Mouse (Mus musculus): ENCODE measurements around the gene Cnot11. TPM values are rescaled to one million over a fixed set of nuclear protein-coding genes. Genes with fewer than 3 reads are reported as not detected.
"Not testable (repeated sequence)": the region's sequence is repeated elsewhere in the genome, so short reads cannot be mapped to it uniquely, and the experiment has no call there.

Cnot11 gene
- polyA plus RNA-seq, 1 experiment from 2014 or later, result 23.6 TPM

DNA sequence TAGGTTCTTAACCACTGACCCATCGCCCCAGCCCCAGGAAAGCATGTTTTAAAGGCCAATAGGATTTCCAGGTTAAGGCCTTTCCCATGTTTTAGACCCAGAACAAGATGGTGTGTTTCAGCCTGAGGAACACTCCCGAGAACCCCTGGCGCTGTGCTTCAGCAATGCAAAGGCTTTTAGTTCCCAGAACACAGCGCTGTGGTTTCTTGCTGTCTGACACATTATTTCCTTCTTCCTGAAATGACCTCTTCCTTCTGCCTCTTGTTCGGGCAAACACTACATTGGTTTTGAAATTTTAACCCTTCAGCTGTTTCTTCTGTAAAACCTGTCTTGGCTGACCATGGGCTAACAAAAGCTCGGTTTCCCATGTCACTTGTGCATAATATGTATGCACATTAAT lies 44.3 kb downstream of the Cnot11 start:
- Histone ChIP-seq H3K9me3 (ENCODE audit: control insufficient read depth, low read length) (no peaks in the 10 kb centered on the region), H3K9ac (ENCODE audit: low read length) (no peak overlapping the region), H3K4me2 (ENCODE audit: low read length) (no peak overlapping the region), H3K27me3 (ENCODE audit: control insufficient read depth, insufficient read depth, low read length) (no peaks in the 10 kb centered on the region), H3K4me3 (ENCODE audit: control insufficient read depth in 1 of 2, insufficient read depth in 1 of 2, low read depth in 1 of 2, low read length in 2 of 2) (no peak overlapping the region), H3K4me1 (ENCODE audit: control insufficient read depth in 2 of 2, insufficient read depth in 2 of 2, low read length in 2 of 2) (peaks cover 3 to 17% of the 10 kb centered on the region in 2 experiments), H3K27ac (replicated peaks in 1 of 2; ENCODE audit: control insufficient read depth in 1 of 2, insufficient read depth in 1 of 2, low read depth in 2 of 2, low read length in 2 of 2) (no peak overlapping the region), H3K36me3 (ENCODE audit: control insufficient read depth, insufficient read depth, low read length) (no peaks in the 10 kb centered on the region)
- WGBS, result 70% methylated on average over 6 of the region's 6 CpGs
- ATAC-seq (ENCODE audit: insufficient number of reproducible peaks, insufficient read depth, low FRiP score, low read depth), result no peak

DNA sequence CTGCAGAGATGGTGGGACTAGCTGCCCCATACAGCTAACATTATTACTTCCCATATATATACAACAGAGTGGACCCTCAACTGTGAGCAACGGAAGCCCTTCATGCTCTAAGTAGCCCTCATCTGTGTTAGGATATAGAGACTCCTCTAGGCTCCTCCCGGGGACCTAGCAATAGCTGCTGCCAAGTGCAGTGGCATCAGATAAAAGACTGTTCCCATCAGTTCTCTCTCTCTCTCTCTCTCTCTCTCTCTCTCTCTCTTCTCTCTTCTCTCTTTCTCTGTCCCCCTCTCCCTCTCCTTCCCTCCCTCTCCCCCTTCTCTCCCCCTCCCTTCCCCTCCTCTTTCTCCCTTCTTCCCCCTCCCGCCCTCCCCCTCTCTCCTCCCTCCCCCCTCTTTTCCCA lies 46.4 kb downstream of the Cnot11 start:
- Histone ChIP-seq H3K9me3 (ENCODE audit: control insufficient read depth, low read length) (no peaks in the 10 kb centered on the region), H3K36me3 (ENCODE audit: control insufficient read depth, insufficient read depth, low read length) (no peaks in the 10 kb centered on the region), H3K27me3 (ENCODE audit: control insufficient read depth, insufficient read depth, low read length) (no peaks in the 10 kb centered on the region), H3K4me2 (ENCODE audit: low read length) (no peak overlapping the region), H3K27ac (replicated peaks in 1 of 2; ENCODE audit: control insufficient read depth in 1 of 2, insufficient read depth in 1 of 2, low read depth in 2 of 2, low read length in 2 of 2) (no peak overlapping the region), H3K4me3 (ENCODE audit: control insufficient read depth in 1 of 2, insufficient read depth in 1 of 2, low read depth in 1 of 2, low read length in 2 of 2) (no peak overlapping the region), H3K4me1 (ENCODE audit: control insufficient read depth in 2 of 2, insufficient read depth in 2 of 2, low read length in 2 of 2) (0 out of 4 replicates have a peak, but pooled peaks cover 0 to 5% of the 10 kb centered on the region in 2 experiments), H3K9ac (ENCODE audit: low read length) (no peak overlapping the region)
- 68% methylated on average over 2 of the region's 3 CpGs for WGBS
- ATAC-seq (ENCODE audit: insufficient number of reproducible peaks, insufficient read depth, low FRiP score, low read depth), result no peak

DNA sequence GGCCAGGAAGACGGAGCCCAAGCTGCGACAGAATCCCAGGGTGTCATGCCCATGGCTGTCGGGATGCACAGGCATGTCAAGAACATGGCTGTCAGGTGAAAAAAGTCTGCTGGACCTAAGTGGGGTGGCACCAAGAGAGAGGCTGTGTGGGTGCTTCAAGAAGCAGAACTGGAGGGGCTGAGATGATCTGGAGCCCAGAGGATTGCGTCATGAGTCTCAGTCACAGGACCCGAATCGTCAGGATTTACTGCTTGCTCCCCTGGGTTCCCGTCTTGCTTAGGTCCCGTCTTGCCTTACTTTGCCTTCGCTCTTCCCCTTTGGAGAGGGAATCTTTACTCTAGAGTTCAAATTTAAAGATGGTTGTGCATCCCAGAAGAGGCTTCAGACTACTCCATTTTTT lies 48.4 kb downstream of the Cnot11 start:
- 79% methylated on average over 9 of the region's 9 CpGs for WGBS
- ATAC-seq (ENCODE audit: insufficient number of reproducible peaks, insufficient read depth, low FRiP score, low read depth), result no peak
- Histone ChIP-seq H3K9me3 (ENCODE audit: control insufficient read depth, low read length) (no peaks in the 10 kb centered on the region), H3K4me1 (ENCODE audit: control insufficient read depth in 2 of 2, insufficient read depth in 2 of 2, low read length in 2 of 2) (no peaks in the 10 kb centered on the region), H3K9ac (ENCODE audit: low read length) (no peak overlapping the region), H3K4me2 (ENCODE audit: low read length) (no peak overlapping the region), H3K27me3 (ENCODE audit: control insufficient read depth, insufficient read depth, low read length) (no peaks in the 10 kb centered on the region), H3K4me3 (ENCODE audit: control insufficient read depth in 1 of 2, insufficient read depth in 1 of 2, low read depth in 1 of 2, low read length in 2 of 2) (no peak overlapping the region), H3K36me3 (ENCODE audit: control insufficient read depth, insufficient read depth, low read length) (no peaks in the 10 kb centered on the region), H3K27ac (replicated peaks in 1 of 2; ENCODE audit: control insufficient read depth in 1 of 2, insufficient read depth in 1 of 2, low read depth in 2 of 2, low read length in 2 of 2) (no peak overlapping the region)

DNA sequence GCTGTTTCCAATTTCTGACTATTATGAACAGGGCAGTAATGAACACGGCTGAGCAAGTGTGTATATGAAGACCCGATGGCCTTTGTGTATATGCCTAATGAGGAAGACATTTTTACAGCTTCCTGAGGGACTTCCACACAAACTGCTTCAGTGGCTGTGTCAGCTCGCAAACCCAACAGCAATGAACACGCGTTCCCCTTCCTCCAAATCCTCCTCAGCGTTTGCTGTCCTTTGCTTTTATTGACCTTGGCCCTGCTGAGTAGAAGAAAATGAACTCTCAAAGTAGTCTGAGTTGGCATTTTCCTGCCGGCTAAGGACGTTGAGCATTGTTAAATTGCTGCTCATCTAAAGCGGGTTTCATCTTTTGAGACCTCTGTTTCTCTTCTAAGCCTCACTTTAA lies 50.6 kb downstream of the Cnot11 start:
- Histone ChIP-seq H3K4me2 (ENCODE audit: low read length) (no peak overlapping the region), H3K4me3 (ENCODE audit: control insufficient read depth in 1 of 2, insufficient read depth in 1 of 2, low read depth in 1 of 2, low read length in 2 of 2) (no peak overlapping the region), H3K27ac (replicated peaks in 1 of 2; ENCODE audit: control insufficient read depth in 1 of 2, insufficient read depth in 1 of 2, low read depth in 2 of 2, low read length in 2 of 2) (no peak overlapping the region), H3K4me1 (ENCODE audit: control insufficient read depth in 2 of 2, insufficient read depth in 2 of 2, low read length in 2 of 2) (no peaks in the 10 kb centered on the region), H3K27me3 (ENCODE audit: control insufficient read depth, insufficient read depth, low read length) (no peaks in the 10 kb centered on the region), H3K9me3 (ENCODE audit: control insufficient read depth, low read length) (no peaks in the 10 kb centered on the region), H3K36me3 (ENCODE audit: control insufficient read depth, insufficient read depth, low read length) (no peaks in the 10 kb centered on the region), H3K9ac (ENCODE audit: low read length) (no peak overlapping the region)
- 82% methylated on average over 9 of the region's 9 CpGs for WGBS
- no peak for ATAC-seq (ENCODE audit: insufficient number of reproducible peaks, insufficient read depth, low FRiP score, low read depth)

DNA sequence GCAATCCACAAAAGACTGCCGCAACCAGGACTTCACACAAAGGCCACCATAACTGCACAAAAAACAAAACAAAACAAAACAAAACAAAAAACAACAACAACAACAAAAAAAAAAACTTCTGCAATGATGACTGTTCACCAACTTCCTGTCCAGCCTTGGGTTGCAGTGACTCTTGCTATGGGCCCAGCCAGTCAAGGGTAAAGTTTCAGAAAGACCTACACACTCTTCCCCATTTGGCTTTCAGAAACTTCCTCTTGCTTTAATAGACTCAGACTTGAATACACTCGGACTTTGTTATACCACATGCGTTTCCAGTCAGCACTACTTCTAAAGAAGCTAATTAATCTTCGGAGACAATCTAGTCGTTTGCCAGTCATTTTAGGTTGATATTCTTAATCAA lies 55.4 kb downstream of the Cnot11 start:
- H3K4me3 ChIP-seq (ENCODE audit: control insufficient read depth in 1 of 2, insufficient read depth in 1 of 2, low read depth in 1 of 2, low read length in 2 of 2), result no peak overlapping the region
- H3K27ac ChIP-seq (replicated peaks in 1 of 2; ENCODE audit: control insufficient read depth in 1 of 2, insufficient read depth in 1 of 2, low read depth in 2 of 2, low read length in 2 of 2), result no peak overlapping the region
- no peak overlapping the region for H3K4me2 ChIP-seq (ENCODE audit: low read length)
- no peak overlapping the region for H3K9ac ChIP-seq (ENCODE audit: low read length)
- no peaks in the 10 kb centered on the region for H3K36me3 ChIP-seq (ENCODE audit: control insufficient read depth, insufficient read depth, low read length)
- H3K9me3 ChIP-seq (ENCODE audit: control insufficient read depth, low read length), result no peaks in the 10 kb centered on the region
- no peaks in the 10 kb centered on the region for H3K4me1 ChIP-seq (ENCODE audit: control insufficient read depth in 2 of 2, insufficient read depth in 2 of 2, low read length in 2 of 2)
- ATAC-seq (ENCODE audit: insufficient number of reproducible peaks, insufficient read depth, low FRiP score, low read depth), result no peak
- no peaks in the 10 kb centered on the region for H3K27me3 ChIP-seq (ENCODE audit: control insufficient read depth, insufficient read depth, low read length)
- WGBS, result 86% methylated on average over 5 of the region's 5 CpGs

DNA sequence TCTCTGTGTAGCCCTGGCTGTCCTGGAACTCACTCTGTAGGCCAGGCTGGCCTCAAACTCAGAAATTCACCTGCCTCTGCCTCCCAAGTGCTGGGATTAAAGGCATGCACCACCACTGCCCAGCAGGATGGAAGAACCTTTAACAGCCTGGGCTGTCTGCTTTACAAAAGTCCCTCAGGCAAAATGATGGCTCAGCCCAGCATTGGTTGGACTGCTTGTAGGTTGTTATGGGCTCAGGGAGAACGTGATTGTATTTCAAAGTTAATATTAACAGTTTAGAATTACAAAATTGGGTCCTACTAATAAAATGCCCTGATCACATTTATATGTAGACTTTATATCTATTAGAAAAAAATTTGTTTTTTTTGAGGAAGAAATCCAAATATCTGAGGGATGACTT lies 56.8 kb downstream of the Cnot11 start:
- not testable (repeated sequence) for H3K36me3 ChIP-seq (ENCODE audit: control insufficient read depth, insufficient read depth, low read length); ATAC-seq (ENCODE audit: insufficient number of reproducible peaks, insufficient read depth, low FRiP score, low read depth); H3K9ac ChIP-seq (ENCODE audit: low read length); H3K27me3 ChIP-seq (ENCODE audit: control insufficient read depth, insufficient read depth, low read length); H3K4me1 ChIP-seq (ENCODE audit: control insufficient read depth in 2 of 2, insufficient read depth in 2 of 2, low read length in 2 of 2); H3K4me2 ChIP-seq (ENCODE audit: low read length); H3K27ac ChIP-seq (replicated peaks in 1 of 2; ENCODE audit: control insufficient read depth in 1 of 2, insufficient read depth in 1 of 2, low read depth in 2 of 2, low read length in 2 of 2); H3K4me3 ChIP-seq (ENCODE audit: control insufficient read depth in 1 of 2, insufficient read depth in 1 of 2, low read depth in 1 of 2, low read length in 2 of 2); H3K9me3 ChIP-seq (ENCODE audit: control insufficient read depth, low read length)
- WGBS, result 61% methylated on average over 1 of the region's 1 CpGs

DNA sequence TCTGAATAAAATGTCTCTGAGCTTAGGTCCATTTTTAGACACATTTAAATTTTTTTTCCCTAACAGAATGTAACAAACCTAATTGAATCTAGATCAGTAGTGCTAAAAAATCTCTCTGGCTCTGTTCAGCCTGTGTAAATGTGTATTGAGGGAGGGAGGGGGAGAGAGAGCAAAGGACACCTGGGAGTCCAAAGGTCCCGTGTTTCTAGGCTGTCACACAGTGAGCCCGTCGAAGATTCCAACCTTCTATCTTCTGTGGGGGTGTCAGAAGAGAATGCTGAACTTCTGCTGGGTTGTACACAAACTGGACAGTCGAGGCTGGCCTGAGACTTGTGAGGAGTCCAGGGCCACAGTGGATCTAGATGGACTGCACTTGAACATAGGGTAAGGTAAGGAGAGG lies 57.3 kb downstream of the Cnot11 start:
- WGBS, result 78% methylated on average over 4 of the region's 4 CpGs

DNA sequence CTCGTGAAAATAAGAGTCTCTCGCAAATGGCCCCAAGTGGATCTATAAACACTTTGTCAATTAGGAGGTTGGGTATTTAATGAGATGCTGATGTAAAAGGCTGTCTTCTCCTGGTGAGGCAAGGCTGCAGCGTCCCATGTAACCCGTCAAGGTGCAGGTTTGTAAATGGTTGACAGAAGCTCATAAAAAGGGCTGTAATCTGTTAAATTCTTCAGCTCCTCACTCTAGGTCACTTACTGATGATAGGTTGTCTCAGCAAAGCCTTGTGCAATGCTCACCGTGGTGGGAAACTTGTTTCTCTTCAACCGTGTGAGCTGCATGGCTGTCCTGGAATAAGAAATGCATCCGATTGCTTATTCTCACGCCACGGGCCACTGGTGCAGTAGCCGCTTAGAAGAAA lies 59.0 kb downstream of the Cnot11 start:
- H3K4me3 ChIP-seq (ENCODE audit: control insufficient read depth in 1 of 2, insufficient read depth in 1 of 2, low read depth in 1 of 2, low read length in 2 of 2), result no peak overlapping the region
- H3K9me3 ChIP-seq (ENCODE audit: control insufficient read depth, low read length), result no peaks in the 10 kb centered on the region
- no peaks in the 10 kb centered on the region for H3K27me3 ChIP-seq (ENCODE audit: control insufficient read depth, insufficient read depth, low read length)
- ATAC-seq (ENCODE audit: insufficient number of reproducible peaks, insufficient read depth, low FRiP score, low read depth), result no peak
- no peak overlapping the region for H3K27ac ChIP-seq (replicated peaks in 1 of 2; ENCODE audit: control insufficient read depth in 1 of 2, insufficient read depth in 1 of 2, low read depth in 2 of 2, low read length in 2 of 2)
- H3K9ac ChIP-seq (ENCODE audit: low read length), result no peak overlapping the region
- 84% methylated on average over 10 of the region's 10 CpGs for WGBS
- no peak overlapping the region for H3K4me2 ChIP-seq (ENCODE audit: low read length)
- no peaks in the 10 kb centered on the region for H3K36me3 ChIP-seq (ENCODE audit: control insufficient read depth, insufficient read depth, low read length)
- peaks cover 0 to 3% of the 10 kb centered on the region in 2 experiments; a peak in 1 of 4 replicates for H3K4me1 ChIP-seq (ENCODE audit: control insufficient read depth in 2 of 2, insufficient read depth in 2 of 2, low read length in 2 of 2)

More for the DNA sequence above, 57.3 kb downstream of the Cnot11 start:
- Histone ChIP-seq H3K4me2 (ENCODE audit: low read length) (no peak overlapping the region), H3K27ac (replicated peaks in 1 of 2; ENCODE audit: control insufficient read depth in 1 of 2, insufficient read depth in 1 of 2, low read depth in 2 of 2, low read length in 2 of 2) (no peak overlapping the region), H3K36me3 (ENCODE audit: control insufficient read depth, insufficient read depth, low read length) (no peaks in the 10 kb centered on the region), H3K9me3 (ENCODE audit: control insufficient read depth, low read length) (no peaks in the 10 kb centered on the region), H3K4me3 (ENCODE audit: control insufficient read depth in 1 of 2, insufficient read depth in 1 of 2, low read depth in 1 of 2, low read length in 2 of 2) (no peak overlapping the region), H3K27me3 (ENCODE audit: control insufficient read depth, insufficient read depth, low read length) (no peaks in the 10 kb centered on the region), H3K9ac (ENCODE audit: low read length) (no peak overlapping the region), H3K4me1 (ENCODE audit: control insufficient read depth in 2 of 2, insufficient read depth in 2 of 2, low read length in 2 of 2) (no peaks in the 10 kb centered on the region)
- ATAC-seq (ENCODE audit: insufficient number of reproducible peaks, insufficient read depth, low FRiP score, low read depth), result no peak
